Comparison of ENCODE assay signal across 1 mouse cellular context in genomic region chr11:60454080-60454744, GRCm38 (mm10).
TF ChIP-seq lines count a peak whose summit lies in the region.

TSS of gene Drg2 (plus strand) at chr11:60454591.

TF ChIP-seq in MEL, 35 proteins besides CTCF, POLR2A, EP300 and RAD21 (continued from another document):
- TF ChIP-seq POLR2AphosphoS5 (IDR thresholded peaks at IDR 0.05; ENCODE audit: borderline replicate concordance, low read depth, low read length) (no peak), GABPA (IDR thresholded peaks at IDR 0.05; ENCODE audit: low read depth, low read length) (no peak), USF2 (IDR thresholded peaks at IDR 0.05; ENCODE audit: borderline replicate concordance in 1 of 2, insufficient read depth in 1 of 2, low read depth in 1 of 2, low read length in 2 of 2) (no peak), NELFE (IDR thresholded peaks at IDR 0.05; ENCODE audit: low read depth, low read length) (peak; percentile 99), MYB (IDR thresholded peaks at IDR 0.05; ENCODE audit: low read depth, low read length) (no peak)
TF ChIP-seq in MEL: peak in this region for 19.
